Mouse (Mus musculus) urinary bladder, postnatal 4 days (tissue): ENCODE data around the gene Syt12.

ENCODE experiments used
- DNase-seq, 2 experiments: peaks; one replicate each; pipeline ENCODE4 v3.0.0; 2021 to 2022; ENCODE audit warnings: low spot score in 2 of 2

Gene Syt12

GRCm38 (mm10) chr19:4477345-4478189 is at the start of gene Syt12:
TSS of gene Syt12 (minus strand) at chr19:4477447.
- peak in 1 of 2 experiments; percentile 52 for DNase-seq

- no peak for DNase-seq
Measured at GRCm38 (mm10) chr19:4521426-4522050, 44.3 kb upstream of the Syt12 start.

- DNase-seq, result no peak
Measured at GRCm38 (mm10) chr19:4517483-4517882, 40.2 kb upstream of the Syt12 start.

GRCm38 (mm10) chr19:4516288-4516687 is 39.0 kb upstream of the Syt12 start:
- DNase-seq, result no peak

DNA sequence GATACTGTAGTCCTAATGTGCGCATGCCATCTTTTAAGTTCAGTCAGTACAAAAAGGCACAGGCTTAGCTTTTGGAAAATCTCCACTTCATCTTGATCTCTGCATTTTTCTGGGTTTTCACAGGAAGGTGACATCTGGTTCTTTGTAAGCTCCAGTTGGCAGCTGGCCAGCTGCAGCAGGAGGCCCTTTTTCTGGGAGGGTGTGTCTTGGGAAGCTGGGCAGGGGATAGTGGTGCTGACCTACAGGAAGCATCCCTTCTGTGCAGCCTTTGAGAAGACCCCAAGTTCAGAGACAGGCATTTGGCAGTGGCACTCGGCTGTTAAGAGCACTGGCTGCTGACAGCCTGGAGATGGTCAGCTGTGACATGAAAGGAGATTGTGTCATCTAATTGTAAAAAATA is 38.5 kb upstream of the Syt12 start:
- DNase-seq, result no peak

GRCm38 (mm10) chr19:4513236-4513858 is 36.1 kb upstream of the Syt12 start:
- DNase-seq, result no peak

- DNase-seq, result no peak
Measured at GRCm38 (mm10) chr19:4511116-4511841, 34.0 kb upstream of the Syt12 start.

- peak; percentile 98 to 99 for DNase-seq
Measured at GRCm38 (mm10) chr19:4509986-4510963, 33.0 kb upstream of the Syt12 start, which contains the start of gene Pcx. TSS of gene Pcx (plus strand) at chr19:4510472.

GRCm38 (mm10) chr19:4507746-4508145 is 30.5 kb upstream of the Syt12 start:
- DNase-seq, result no peak

GRCm38 (mm10) chr19:4504830-4505229 is 27.6 kb upstream of the Syt12 start:
- DNase-seq, result no peak

DNA sequence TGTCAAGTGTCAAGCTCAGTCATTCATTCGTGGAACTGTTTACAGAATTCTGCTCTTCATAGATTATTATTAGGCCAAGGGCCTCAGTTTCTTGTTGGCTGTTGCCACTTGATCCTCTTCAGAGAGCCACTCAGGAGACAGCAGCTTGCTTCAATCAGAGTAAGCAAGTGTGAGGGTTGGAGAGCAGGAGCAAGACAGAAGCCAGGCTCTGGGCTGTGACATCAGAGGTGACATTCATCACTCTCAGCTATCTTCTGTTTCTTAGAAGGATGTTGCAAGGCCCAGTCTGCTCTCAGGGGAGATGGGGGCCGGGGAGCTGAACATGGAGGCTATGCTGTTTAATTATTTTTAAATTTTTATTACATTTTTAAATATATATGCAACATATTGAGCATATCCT is 25.5 kb upstream of the Syt12 start:
- no peak for DNase-seq

GRCm38 (mm10) chr19:4498062-4498933 is 21.1 kb upstream of the Syt12 start, which contains the start of gene 2010003K11Rik:
TSS of gene 2010003K11Rik (minus strand) at chr19:4498583.
- no peak for DNase-seq

DNA sequence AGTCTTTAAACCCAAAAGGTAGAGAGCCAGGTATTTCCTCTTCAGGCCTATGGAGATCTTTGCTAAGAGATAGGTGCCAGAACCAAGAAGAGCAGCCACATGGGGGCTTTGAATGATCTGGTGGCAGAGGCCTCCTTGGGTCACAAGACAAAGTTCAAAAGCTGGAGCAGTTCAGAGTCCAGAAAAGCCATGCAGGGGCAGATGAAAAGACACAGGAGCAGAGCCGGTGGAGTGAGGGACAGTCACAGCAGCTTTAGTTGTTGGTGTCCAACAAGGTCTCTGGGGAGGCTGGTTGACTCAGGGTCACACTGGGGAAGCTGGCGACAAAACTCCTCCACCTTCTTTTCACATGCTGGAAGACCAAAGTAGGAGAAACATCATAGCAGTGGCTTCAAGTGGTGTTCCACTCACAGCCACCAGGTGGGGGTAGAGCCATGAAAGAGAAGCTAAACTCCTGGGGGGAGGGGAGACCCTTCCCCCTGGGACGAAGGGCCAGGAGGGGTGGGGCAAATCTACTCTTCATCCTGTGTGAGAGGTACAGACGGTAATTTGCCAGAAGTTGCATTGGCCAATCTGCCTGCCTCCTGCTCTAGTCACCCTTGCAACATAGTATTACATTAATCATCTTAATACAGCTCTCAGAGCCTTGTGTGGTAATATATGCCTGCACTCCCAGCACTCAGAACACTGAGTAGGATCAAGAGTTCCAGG is 20.2 kb upstream of the Syt12 start:
- DNase-seq, result peak; percentile 53 to 79

DNA sequence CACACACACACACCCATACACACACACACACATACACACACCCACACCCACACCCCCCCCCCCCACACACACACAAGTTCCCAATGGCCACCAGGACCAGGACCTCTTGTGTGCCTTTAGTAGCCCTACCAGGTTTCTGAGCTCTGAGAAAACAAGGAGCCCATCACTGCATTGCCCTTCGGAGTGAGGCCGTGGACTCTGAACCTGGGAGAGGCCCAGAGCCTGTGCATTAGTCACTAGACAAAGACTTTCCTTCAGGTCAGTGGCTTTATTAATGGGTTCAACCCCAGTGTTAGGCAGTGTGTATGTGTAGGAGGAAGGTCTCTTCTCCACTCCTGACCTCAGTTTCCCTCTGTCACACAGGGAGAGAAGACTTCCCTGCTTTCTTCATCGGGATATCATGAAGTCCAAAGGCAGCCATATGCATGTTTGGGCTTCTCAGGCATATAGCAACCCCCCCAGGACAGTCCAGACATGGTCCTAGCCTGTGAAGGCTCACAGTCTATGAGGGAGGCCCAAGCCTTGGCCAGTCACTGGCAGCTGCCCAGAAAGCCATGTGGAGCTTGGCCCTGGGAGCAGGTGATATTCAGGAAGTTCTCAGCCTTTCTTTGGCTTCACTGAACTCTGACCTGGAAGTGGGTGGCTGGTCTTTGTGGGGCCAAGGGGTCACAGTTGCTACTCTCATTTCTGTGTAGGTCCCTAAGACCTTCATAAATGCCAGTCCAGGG is 19.5 kb upstream of the Syt12 start:
- DNase-seq, result no peak

DNA sequence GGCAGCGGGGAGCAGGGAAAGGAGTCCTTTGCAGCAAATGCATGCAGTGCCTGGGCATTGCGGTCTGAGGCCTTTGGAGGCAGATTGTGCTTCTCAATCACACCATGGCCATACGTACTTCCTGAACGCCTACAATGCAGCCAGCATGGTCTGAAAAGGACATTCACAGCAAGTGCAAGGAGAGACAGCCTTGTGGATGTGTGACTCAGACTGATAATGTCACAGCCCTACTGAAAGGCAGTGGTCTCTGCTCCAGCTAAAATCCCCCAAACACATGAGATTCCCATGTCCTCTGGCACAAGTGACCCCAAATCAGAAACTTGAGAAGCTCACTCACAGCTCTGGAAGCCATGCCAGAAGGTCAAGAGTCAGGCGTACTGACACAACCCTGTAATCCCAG is 18.6 kb upstream of the Syt12 start:
- no peak for DNase-seq

- DNase-seq, result no peak
Measured at GRCm38 (mm10) chr19:4494707-4495106, 17.5 kb upstream of the Syt12 start.

- no peak for DNase-seq
Measured at GRCm38 (mm10) chr19:4492526-4493296, 15.5 kb upstream of the Syt12 start.
